Mouse (Mus musculus): ENCODE results near the gene Evi2b. TPM values are rescaled to one million over a fixed set of nuclear protein-coding genes. Genes with fewer than 3 reads are reported as not detected.

The Evi2b gene
- total and polyA plus RNA-seq, 3 experiments = 0.84 to 2.2 (median 2.1) TPM

GRCm38 (mm10) chr11:79521930-79522329 lies 1.6 kb downstream of the Evi2b start:
- DNase-seq = no peak

DNA sequence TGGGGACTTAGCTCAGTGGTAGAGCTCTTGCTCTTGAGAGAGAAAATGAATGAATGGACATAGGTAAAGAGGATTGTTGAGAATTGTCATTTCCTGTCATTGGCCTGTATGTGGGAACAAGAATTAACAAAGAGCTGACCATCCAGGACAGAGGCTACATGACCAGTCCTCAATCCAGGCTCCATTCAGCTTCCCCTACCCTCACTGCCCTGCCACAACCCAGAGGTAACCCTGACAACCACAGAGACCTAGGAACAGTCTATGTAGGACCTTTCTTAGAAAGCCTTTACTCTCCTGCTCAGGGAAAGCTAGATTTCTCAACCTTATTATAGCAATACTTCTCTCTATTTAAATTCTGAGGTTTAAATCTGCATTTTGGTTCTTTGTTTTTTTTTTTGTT lies 2.8 kb downstream of the Evi2b start:
- DNase-seq = no peak

DNA sequence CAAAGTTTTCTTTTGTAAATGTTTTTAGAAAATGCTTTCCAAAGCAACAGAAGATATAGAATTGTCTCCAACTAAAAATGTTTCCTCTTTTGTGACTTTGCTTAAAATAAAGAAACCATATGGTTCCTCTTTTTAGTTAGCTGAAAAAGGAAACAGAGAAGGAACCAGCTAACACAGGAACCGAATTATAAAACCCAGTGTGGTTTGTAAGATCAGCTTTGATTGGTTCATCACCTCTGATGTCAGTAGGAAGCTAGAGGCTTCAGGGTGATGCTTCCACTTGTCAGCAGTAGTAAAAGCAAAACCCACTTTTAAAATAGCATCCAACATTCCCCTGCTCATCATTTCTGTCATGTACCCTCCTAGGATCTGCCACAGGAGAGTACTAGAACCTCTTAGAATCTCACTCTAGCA lies 3.7 kb downstream of the Evi2b start:
- DNase-seq = no peak

DNA sequence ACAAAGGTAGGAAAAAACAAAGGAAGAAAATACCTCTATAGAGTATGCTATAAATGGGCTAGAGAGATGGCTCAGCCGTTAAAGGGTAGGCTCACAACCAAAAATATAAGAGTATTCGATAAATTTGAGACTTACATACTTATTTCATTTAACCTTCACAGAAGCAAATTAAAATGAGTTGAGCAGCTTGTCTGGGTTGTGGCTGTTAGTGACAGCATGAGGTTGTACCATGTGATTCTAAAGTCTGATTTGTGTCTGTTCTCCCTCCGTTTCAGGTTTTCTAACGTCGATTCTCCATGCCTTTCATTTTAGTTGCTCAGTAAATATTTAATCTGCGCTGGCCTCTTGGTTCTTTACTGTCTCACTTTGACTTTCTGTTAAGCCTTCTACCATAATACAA lies 4.3 kb downstream of the Evi2b start:
- DNase-seq = no peak

- no peak for DNase-seq
Observed at GRCm38 (mm10) chr11:79515798-79516197, 7.8 kb downstream of the Evi2b start.

- no peak for DNase-seq
Observed at GRCm38 (mm10) chr11:79515331-79515730, 8.2 kb downstream of the Evi2b start.

GRCm38 (mm10) chr11:79511970-79512369 lies 11.6 kb downstream of the Evi2b start:
- no peak for DNase-seq

- no peak for DNase-seq
Observed at GRCm38 (mm10) chr11:79504506-79504905, 19.1 kb downstream of the Evi2b start.

GRCm38 (mm10) chr11:79503845-79504244 lies 19.7 kb downstream of the Evi2b start, which contains the start of gene Omg:
Gene Omg, minus strand, starts transcription at chr11:79504084.
- DNase-seq = no peak

- DNase-seq = no peak
Observed at GRCm38 (mm10) chr11:79502917-79503316, 20.6 kb downstream of the Evi2b start.

- no peak for DNase-seq
Observed at GRCm38 (mm10) chr11:79494976-79495800, 28.4 kb downstream of the Evi2b start.

GRCm38 (mm10) chr11:79484721-79485120 lies 38.8 kb downstream of the Evi2b start:
- DNase-seq = no peak

GRCm38 (mm10) chr11:79483876-79484528 lies 39.6 kb downstream of the Evi2b start:
- DNase-seq = no peak

- no peak for DNase-seq
Observed at GRCm38 (mm10) chr11:79483392-79483791, 40.2 kb downstream of the Evi2b start.

DNA sequence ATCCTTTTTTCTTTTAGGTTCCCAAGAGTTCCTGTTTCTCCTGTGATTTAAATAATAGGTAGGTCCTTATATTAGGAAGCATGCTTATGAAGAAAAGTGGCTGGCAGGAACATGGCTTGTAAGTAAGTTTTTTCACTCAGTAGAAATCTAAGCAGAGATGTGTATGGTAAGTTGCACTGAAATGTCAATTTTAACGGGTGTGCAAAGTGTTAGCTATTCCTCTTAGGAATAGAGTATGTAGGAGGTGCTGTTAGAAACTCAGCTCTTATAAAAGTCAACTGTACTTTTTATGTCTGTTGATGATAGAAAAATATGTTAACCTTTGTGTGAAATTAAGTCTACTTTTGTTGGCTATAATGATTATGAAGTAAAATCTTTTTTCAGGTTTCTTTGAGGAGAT lies 55.5 kb downstream of the Evi2b start:
- DNase-seq = no peak

Other genes starting within 250 kb of the Evi2b start
- gene Gm9964, start 226.9 kb downstream of the Evi2b start, total RNA-seq (2021) = not detected
- gene Gm9964, start 226.9 kb downstream of the Evi2b start, polyA plus RNA-seq (2012; rRNA removed) = not detected in 2 replicates
- gene Nf1, start 184.1 kb downstream of the Evi2b start, total RNA-seq (2021) = 10 to 100 TPM; 49.2 to 62.9 TPM
- 9.7 and 12.9 TPM in 2 replicates for gene Nf1, start 184.1 kb downstream of the Evi2b start, polyA plus RNA-seq (2012; rRNA removed)
- 10 to 100 TPM in 1 of 2 experiments, 1 to 10 TPM in 1; 8.2 to 10.6 TPM for gene Omg, start 19.7 kb downstream of the Evi2b start, total RNA-seq (2021)
- 0.38 and 0.59 TPM in 2 replicates for gene Omg, start 19.7 kb downstream of the Evi2b start, polyA plus RNA-seq (2012; rRNA removed)
- under 1 TPM; 0.17 to 0.24 TPM for gene Evi2, start 6.8 kb upstream of the Evi2b start, total RNA-seq (2021)
- gene Evi2, start 6.8 kb upstream of the Evi2b start, polyA plus RNA-seq (2012; rRNA removed) = 0.12 and 0.32 TPM in 2 replicates
- gene Evi2a, start 6.8 kb upstream of the Evi2b start, total RNA-seq (2021) = 1 to 10 TPM; 1.7 to 4.1 TPM
- 2.4 and 2.7 TPM in 2 replicates for gene Evi2a, start 6.8 kb upstream of the Evi2b start, polyA plus RNA-seq (2012; rRNA removed)
- 1 to 10 TPM; 1.8 to 7.2 TPM for gene Rab11fip4, start 67.5 kb upstream of the Evi2b start, total RNA-seq (2021)
- 2.7 and 4.0 TPM in 2 replicates for gene Rab11fip4, start 67.5 kb upstream of the Evi2b start, polyA plus RNA-seq (2012; rRNA removed)